Mouse (Mus musculus) ovary, postnatal 10 days (tissue): ENCODE measurements around the gene Hist1h3e.
"Not testable (repeated sequence)": the region's sequence is repeated elsewhere in the genome, so short reads cannot be mapped to it uniquely, and the experiment has no call there.

Source experiments
- DNase-seq: peaks from one replicate; pipeline ENCODE4 v3.0.0; 2022; ENCODE audit warnings: low spot score

Hist1h3e gene

GRCm38 (mm10) chr13:23536076-23536822 lies 25.9 kb downstream of the Hist1h3e start:
- no peak for DNase-seq

- DNase-seq: not testable (repeated sequence)
Observed at GRCm38 (mm10) chr13:23535137-23536075, 26.8 kb downstream of the Hist1h3e start, which contains the start of gene Hist1h3g. TSS of gene Hist1h3g (plus strand) at chr13:23535422.

- DNase-seq: no peak
Observed at GRCm38 (mm10) chr13:23534368-23535131, 27.6 kb downstream of the Hist1h3e start.

DNA sequence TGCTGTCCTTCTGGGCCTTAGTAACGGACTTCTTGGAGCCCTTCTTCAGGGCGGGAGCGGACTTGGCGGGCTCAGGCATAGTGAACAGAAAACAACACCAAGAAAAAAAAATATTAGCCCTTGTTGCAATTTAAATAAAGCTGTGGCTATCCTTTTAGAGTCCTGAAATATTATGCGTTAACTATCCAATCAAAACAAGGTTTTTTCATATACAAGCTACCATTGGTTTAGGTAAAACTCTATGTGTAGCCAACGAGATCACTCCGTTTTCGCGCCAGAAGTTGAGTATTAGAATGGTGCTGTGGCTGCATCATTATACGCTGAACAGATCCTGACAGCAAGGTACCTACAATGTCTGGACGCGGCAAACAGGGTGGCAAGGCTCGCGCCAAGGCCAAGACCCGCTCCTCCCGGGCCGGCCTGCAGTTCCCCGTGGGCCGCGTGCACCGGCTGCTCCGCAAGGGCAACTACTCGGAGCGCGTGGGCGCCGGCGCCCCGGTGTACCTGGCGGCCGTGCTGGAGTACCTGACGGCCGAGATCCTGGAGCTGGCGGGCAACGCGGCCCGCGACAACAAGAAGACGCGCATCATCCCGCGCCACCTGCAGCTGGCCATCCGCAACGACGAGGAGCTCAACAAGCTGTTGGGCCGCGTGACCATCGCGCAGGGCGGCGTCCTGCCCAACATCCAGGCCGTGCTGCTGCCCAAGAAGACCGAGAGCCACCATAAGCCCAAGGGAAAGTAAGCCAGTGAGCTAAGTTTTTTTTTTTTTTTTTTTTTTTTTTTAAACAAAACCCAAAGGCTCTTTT lies 28.4 kb downstream of the Hist1h3e start, which contains the start of gene Hist1h2af:
TSS of gene Hist1h2af (plus strand) at position 347 of the 808 bp plus-strand sequence.
- not testable (repeated sequence) for DNase-seq

DNA sequence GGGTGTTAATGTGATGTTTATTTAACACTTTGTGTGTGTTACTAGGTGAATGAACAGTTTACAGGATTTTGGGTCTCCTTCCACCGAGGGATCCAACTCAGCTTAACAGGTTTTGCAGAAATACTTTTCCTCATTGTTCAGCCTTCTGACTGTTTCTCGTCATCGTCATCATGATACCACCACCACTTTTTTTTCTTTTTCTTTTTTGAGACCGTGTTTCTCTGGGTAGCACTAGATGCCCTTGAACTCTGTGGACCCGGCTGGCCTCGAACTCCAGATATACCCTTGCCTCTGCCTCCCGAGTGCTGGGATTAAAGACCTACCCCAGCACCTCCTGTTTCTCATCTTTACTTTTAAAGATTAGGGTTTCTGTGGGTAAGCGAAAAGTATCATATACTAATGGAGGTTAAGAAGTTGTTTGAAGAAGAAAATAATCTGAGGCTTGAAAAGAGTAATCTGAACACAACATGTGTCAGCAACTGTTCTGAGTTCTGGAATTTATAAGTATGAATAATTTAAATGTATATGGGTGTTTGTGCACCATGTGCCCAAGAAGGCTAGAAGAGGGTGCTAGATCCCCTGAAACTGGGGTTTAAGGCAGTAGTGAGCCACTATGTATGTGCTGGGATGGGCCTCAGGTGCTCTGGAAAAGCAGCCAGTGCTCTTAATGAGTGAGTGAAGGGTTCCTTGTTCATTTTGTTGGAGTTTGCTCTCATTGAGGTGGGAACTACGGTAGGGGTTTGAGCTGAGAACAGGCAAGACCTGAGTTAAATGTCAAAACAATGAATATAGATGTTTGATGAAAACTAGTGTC lies 29.7 kb downstream of the Hist1h3e start:
- DNase-seq: no peak

- peak; percentile 93 for DNase-seq
Observed at GRCm38 (mm10) chr13:23530901-23531875, 31.0 kb downstream of the Hist1h3e start, which contains the start of gene Hist1h4h. TSS of gene Hist1h4h (plus strand) at chr13:23531050.

DNA sequence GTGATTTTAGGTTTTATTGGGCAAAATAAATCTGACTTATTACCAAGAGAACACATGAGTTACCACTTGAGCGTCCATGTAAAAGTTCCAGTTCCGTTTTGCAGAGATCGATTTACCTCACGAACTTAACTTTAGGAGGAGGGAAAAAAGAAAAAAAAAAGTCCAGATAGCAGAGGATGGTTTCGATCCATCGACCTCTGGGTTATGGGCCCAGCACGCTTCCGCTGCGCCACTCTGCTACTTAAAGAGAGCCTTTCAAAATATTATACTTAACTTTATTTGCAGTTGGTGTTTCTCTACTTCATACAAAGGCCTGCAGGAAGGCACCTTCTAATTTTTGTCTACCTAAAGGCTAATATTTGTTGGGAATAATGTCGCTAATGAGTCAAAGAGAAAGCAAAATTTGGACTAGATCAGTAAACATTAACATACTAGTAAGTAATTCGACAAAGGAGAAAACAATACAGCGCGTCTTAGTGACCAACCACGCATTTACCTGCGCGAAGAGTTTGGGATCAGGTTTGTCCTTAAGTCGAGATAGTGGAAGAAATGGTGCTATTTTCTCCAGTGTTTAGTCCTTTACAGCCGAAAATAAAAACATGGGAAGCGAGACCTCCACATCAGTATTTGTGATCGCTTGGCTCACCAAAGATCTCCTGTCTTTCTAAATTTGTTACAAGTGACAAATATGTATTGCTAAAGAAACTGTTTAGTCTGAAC lies 31.8 kb downstream of the Hist1h3e start:
- DNase-seq: no peak

- no peak for DNase-seq
Observed at GRCm38 (mm10) chr13:23529480-23530165, 32.5 kb downstream of the Hist1h3e start.

GRCm38 (mm10) chr13:23529005-23529404 lies 33.2 kb downstream of the Hist1h3e start:
- DNase-seq: no peak

DNA sequence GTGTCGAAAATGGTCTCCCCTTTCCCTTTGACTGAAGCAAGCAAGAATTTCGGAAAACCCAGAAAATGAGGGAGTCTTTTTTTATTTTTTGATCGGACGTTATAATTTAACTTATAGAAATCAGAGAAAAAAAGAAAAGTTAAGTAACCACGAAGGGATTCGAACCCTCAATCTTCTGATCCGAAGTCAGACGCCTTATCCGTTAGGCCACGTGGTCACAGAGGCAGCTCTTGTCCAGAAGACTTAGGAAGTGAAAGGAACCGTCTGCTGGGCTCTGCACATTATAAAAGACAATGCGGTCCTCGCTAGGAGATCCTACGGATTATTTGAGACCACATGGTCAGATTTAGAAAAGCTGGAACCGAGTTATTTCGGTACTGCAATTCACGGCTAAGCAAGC lies 35.9 kb downstream of the Hist1h3e start:
- peak; percentile 94 for DNase-seq

- no peak for DNase-seq
Observed at GRCm38 (mm10) chr13:23525901-23526300, 36.3 kb downstream of the Hist1h3e start.

GRCm38 (mm10) chr13:23524654-23525053 lies 37.5 kb downstream of the Hist1h3e start:
- no peak for DNase-seq

DNA sequence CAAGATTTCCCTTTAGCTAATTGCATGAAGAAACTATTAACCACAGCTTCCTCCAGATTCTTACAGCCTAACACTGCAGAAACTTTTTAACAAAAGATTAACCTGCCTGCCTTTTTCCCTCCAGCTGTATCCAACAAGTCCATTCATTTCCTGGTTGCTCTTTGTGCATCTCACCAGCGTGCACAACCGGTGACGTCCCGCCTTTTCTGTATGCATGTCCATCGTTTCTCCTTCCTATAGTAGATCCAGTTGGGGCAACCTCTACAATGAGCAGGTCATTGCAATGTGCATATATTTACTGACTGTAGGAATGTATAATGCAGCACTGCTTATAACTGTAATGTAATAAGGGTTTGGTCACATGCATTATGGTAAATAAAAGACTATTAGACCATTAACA lies 38.2 kb downstream of the Hist1h3e start:
- no peak for DNase-seq

GRCm38 (mm10) chr13:23521703-23522102 lies 40.5 kb downstream of the Hist1h3e start:
- no peak for DNase-seq

GRCm38 (mm10) chr13:23519416-23519815 lies 42.8 kb downstream of the Hist1h3e start:
- no peak for DNase-seq

DNA sequence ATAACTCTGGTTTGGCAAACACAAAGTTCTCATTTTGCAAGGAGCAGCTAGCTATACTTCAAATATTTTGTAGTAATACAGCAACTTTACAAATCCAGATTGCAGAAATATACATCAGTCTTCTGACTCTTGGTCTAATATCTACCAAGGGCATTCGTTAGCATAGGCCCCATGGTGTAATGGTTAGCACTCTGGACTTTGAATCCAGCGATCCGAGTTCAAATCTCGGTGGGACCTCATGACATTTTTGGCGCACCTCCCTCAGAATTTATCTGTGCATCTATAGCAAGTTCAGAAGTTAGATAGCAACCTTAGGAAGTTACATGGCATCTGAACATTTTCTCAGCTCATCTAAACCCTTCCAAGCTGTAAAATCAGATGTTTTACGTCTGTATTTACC lies 43.3 kb downstream of the Hist1h3e start:
- no peak for DNase-seq

DNA sequence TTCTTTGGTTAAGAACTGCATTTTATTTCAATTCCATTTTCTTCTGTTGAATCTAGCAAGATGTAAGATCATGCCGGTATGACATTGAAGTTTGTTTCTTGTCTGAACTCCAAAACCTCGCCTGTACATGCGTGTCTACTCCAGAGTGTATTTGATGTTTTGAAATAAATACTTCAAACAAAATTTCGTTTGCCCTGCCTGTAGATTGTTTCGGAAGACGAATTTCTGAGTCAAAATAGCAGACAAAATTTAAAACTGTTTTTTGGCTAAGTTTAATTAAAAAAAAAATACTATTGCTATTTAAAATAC lies 43.9 kb downstream of the Hist1h3e start:
- no peak for DNase-seq
